ENCODE assay signal across 24 mouse cellular contexts in genomic region chr2:125154294-125154693, GRCm38 (mm10). TPM values are rescaled to one million over a fixed set of nuclear protein-coding genes. Genes with fewer than 3 reads are reported as not detected.
DNase-seq lines count a peak whose midpoint lies in the region; ATAC-seq and TF ChIP-seq lines count a peak whose summit lies in the region.
"Had no signal": no experiment of that assay in that cellular context is flagged by ENCODE, and none has a peak within 500 bp of the region (broad histone marks: within the 10 kb centered on the region; RNA-seq: fewer than 3 reads in every experiment).

No protein-coding gene starts in this region.

- ATAC-seq in kidney, postnatal 0 days (replicated peaks; ENCODE audit: low FRiP score, low read depth) = no peak
- peak; percentile 95 for ATAC-seq in lung, postnatal 0 days
- no peak for ATAC-seq in liver, postnatal 0 days
- no peak for ATAC-seq in hindbrain, postnatal 0 days
- no peak for ATAC-seq in forebrain, embryonic 11.5 days (replicated peaks; ENCODE audit: low FRiP score)
- ATAC-seq: forebrain, embryonic 13.5 days had no signal

- H3K4me2 ChIP-seq in kidney, postnatal 0 days (ENCODE audit: low read length) = no peak overlapping the region
- H3K4me2 ChIP-seq in lung, postnatal 0 days (replicated peaks; ENCODE audit: low read depth, low read length) = peak overlapping the region; percentile 8; the same call in 1 of the 2 replicates
- H3K4me2 ChIP-seq in liver, postnatal 0 days (ENCODE audit: low read depth, low read length) = no peak overlapping the region
- H3K4me2 ChIP-seq in hindbrain, postnatal 0 days (ENCODE audit: low read depth, low read length) = no peak overlapping the region
- no peak overlapping the region for H3K4me2 ChIP-seq in forebrain, embryonic 11.5 days (ENCODE audit: low read depth, low read length, severe bottlenecking)
- H3K4me2 ChIP-seq: embryonic facial prominence, embryonic 13.5 days; forebrain, embryonic 13.5 days; heart, embryonic 13.5 days; hindbrain, embryonic 12.5 days had no signal

- H3K9ac ChIP-seq in kidney, postnatal 0 days (ENCODE audit: low read depth, low read length) = 0 out of 2 replicates have a peak overlapping the region, but pooled peaks have one; percentile 14
- no peak overlapping the region for H3K9ac ChIP-seq in lung, postnatal 0 days (replicated peaks; ENCODE audit: low read depth)
- H3K9ac ChIP-seq in liver, postnatal 0 days (replicated peaks) = no peak overlapping the region
- no peak overlapping the region for H3K9ac ChIP-seq in hindbrain, postnatal 0 days (replicated peaks; ENCODE audit: low read length)
- no peak overlapping the region for H3K9ac ChIP-seq in forebrain, embryonic 11.5 days (ENCODE audit: low read length)
- H3K9ac ChIP-seq: embryonic facial prominence, embryonic 13.5 days; forebrain, embryonic 13.5 days; heart, embryonic 13.5 days; hindbrain, embryonic 12.5 days had no signal

- 84% methylated on average over 9 of the region's 9 CpGs for WGBS in kidney, postnatal 0 days
- 69% methylated on average over 9 of the region's 9 CpGs for WGBS in lung, adult 2 months
- 52% methylated on average over 9 of the region's 9 CpGs for WGBS in lung, postnatal 0 days
- 67% methylated on average over 9 of the region's 9 CpGs for WGBS in liver, postnatal 0 days (ENCODE audit: insufficient replicate concordance)
- WGBS in hindbrain, postnatal 0 days = 84% methylated on average over 9 of the region's 9 CpGs
- WGBS in forebrain, embryonic 11.5 days = 89% methylated on average over 9 of the region's 9 CpGs

- H3K4me1 ChIP-seq in kidney, postnatal 0 days (replicated peaks; ENCODE audit: insufficient read depth, low read length) = no peaks in the 10 kb centered on the region
- H3K4me1 ChIP-seq in lung, adult 2 months (ENCODE audit: control insufficient read depth, insufficient read depth, low read length) = no peaks in the 10 kb centered on the region
- no peaks in the 10 kb centered on the region for H3K4me1 ChIP-seq in lung, postnatal 0 days (ENCODE audit: insufficient read depth, low read depth, low read length)
- no peaks in the 10 kb centered on the region; the same call in 1 of the 2 replicates for H3K4me1 ChIP-seq in liver, postnatal 0 days (ENCODE audit: insufficient read depth)
- H3K4me1 ChIP-seq in hindbrain, postnatal 0 days (ENCODE audit: insufficient read depth, low read length) = no peaks in the 10 kb centered on the region
- H3K4me1 ChIP-seq in forebrain, embryonic 11.5 days (replicated peaks; ENCODE audit: control insufficient read depth, insufficient read depth, low read length) = no peaks in the 10 kb centered on the region
- H3K4me1 ChIP-seq: forebrain, embryonic 13.5 days; heart, embryonic 13.5 days had no signal

- no peaks in the 10 kb centered on the region for H3K27me3 ChIP-seq in kidney, postnatal 0 days (ENCODE audit: insufficient read depth, low read length)
- no peaks in the 10 kb centered on the region for H3K27me3 ChIP-seq in lung, postnatal 0 days (replicated peaks; ENCODE audit: insufficient read depth, low read length)
- no peaks in the 10 kb centered on the region for H3K27me3 ChIP-seq in liver, postnatal 0 days (ENCODE audit: insufficient read depth, low read length)
- no peaks in the 10 kb centered on the region for H3K27me3 ChIP-seq in hindbrain, postnatal 0 days (ENCODE audit: insufficient read depth, low read length)
- H3K27me3 ChIP-seq in forebrain, embryonic 11.5 days (ENCODE audit: control insufficient read depth, insufficient read depth, low read length) = no peaks in the 10 kb centered on the region
- H3K27me3 ChIP-seq: CH12.LX; embryonic facial prominence, embryonic 13.5 days; forebrain, embryonic 13.5 days; heart, embryonic 13.5 days; hindbrain, embryonic 12.5 days had no signal

- DNase-seq in kidney, postnatal 0 days (ENCODE audit: low spot score) = no peak
- no peak for DNase-seq in kidney, postnatal 36 days
- peak; percentile 16 for DNase-seq in lung, adult 2 months
- peak; percentile 89 for DNase-seq in lung, postnatal 0 days (ENCODE audit: low spot score)
- DNase-seq in lung, postnatal 36 days = peak; percentile 55
- no peak for DNase-seq in liver, postnatal 0 days
- DNase-seq in hindbrain, postnatal 0 days (ENCODE audit: low spot score) = no peak
- no peak for DNase-seq in forebrain, embryonic 11.5 days (ENCODE audit: low spot score)
- DNase-seq: adrenal gland, adult 8-10 months; adrenal gland, postnatal 36 days; cerebellum, adult 11 months; cerebellum, adult 9-10 months; cerebellum, postnatal 36 days; gastrocnemius, adult 2 months; gastrocnemius, postnatal 25 days; heart, postnatal 36 days had no signal

- no peak for TF ChIP-seq POLR2A in lung, adult 2 months (IDR thresholded peaks at IDR 0.05; ENCODE audit: borderline replicate concordance, extremely low read depth, low read depth, low read length)

- H3K9me3 ChIP-seq in kidney, postnatal 0 days (replicated peaks; ENCODE audit: low read length) = no peaks in the 10 kb centered on the region
- H3K9me3 ChIP-seq in lung, postnatal 0 days (ENCODE audit: low read length) = no peaks in the 10 kb centered on the region
- H3K9me3 ChIP-seq in liver, postnatal 0 days (ENCODE audit: low read length) = no peaks in the 10 kb centered on the region
- no peaks in the 10 kb centered on the region for H3K9me3 ChIP-seq in hindbrain, postnatal 0 days (ENCODE audit: low read length)
- H3K9me3 ChIP-seq in forebrain, embryonic 11.5 days (ENCODE audit: control insufficient read depth, low read length) = no peaks in the 10 kb centered on the region
- H3K9me3 ChIP-seq: embryonic facial prominence, embryonic 13.5 days; forebrain, embryonic 13.5 days; heart, embryonic 13.5 days; hindbrain, embryonic 12.5 days had no signal

- TF ChIP-seq CTCF in kidney, postnatal 0 days (IDR thresholded peaks at IDR 0.05; ENCODE audit: low read depth) = no peak
- TF ChIP-seq CTCF in lung, adult 2 months (IDR thresholded peaks at IDR 0.05; ENCODE audit: insufficient read depth, low read length) = no peak
- TF ChIP-seq CTCF in lung, postnatal 0 days (IDR thresholded peaks at IDR 0.05) = no peak
- no peak for TF ChIP-seq CTCF in liver, postnatal 0 days (IDR thresholded peaks at IDR 0.05; ENCODE audit: low read depth)
- TF ChIP-seq CTCF in hindbrain, postnatal 0 days (IDR thresholded peaks at IDR 0.05; ENCODE audit: low read depth) = no peak

- H3K4me3 ChIP-seq in kidney, postnatal 0 days (replicated peaks; ENCODE audit: low read depth, low read length) = no peak overlapping the region
- H3K4me3 ChIP-seq in lung, adult 2 months (replicated peaks; ENCODE audit: extremely low read depth, low read depth, low read length) = no peak overlapping the region
- H3K4me3 ChIP-seq in lung, postnatal 0 days (ENCODE audit: low read depth, low read length) = no peak overlapping the region
- no peak overlapping the region for H3K4me3 ChIP-seq in liver, postnatal 0 days (ENCODE audit: low read depth, low read length)
- H3K4me3 ChIP-seq in hindbrain, postnatal 0 days (ENCODE audit: low read length) = no peak overlapping the region
- no peak overlapping the region for H3K4me3 ChIP-seq in forebrain, embryonic 11.5 days (ENCODE audit: low read depth, low read length)
- H3K4me3 ChIP-seq: embryonic facial prominence, embryonic 13.5 days; forebrain, embryonic 13.5 days; gastrocnemius, adult 2 months; heart, embryonic 13.5 days; hindbrain, embryonic 12.5 days had no signal

- no peaks in the 10 kb centered on the region for H3K36me3 ChIP-seq in kidney, postnatal 0 days (ENCODE audit: insufficient read depth, low read length)
- no peaks in the 10 kb centered on the region for H3K36me3 ChIP-seq in lung, postnatal 0 days (ENCODE audit: insufficient read depth, low read length)
- H3K36me3 ChIP-seq in liver, postnatal 0 days (replicated peaks; ENCODE audit: insufficient read depth, low read length) = no peaks in the 10 kb centered on the region
- no peaks in the 10 kb centered on the region for H3K36me3 ChIP-seq in hindbrain, postnatal 0 days (ENCODE audit: insufficient read depth, low read length)
- H3K36me3 ChIP-seq in forebrain, embryonic 11.5 days (ENCODE audit: control insufficient read depth, insufficient read depth, low read length) = no peaks in the 10 kb centered on the region
- H3K36me3 ChIP-seq: embryonic facial prominence, embryonic 13.5 days; heart, embryonic 13.5 days; hindbrain, embryonic 12.5 days had no signal

- H3K27ac ChIP-seq in kidney, postnatal 0 days = 0 out of 2 replicates have a peak overlapping the region, but pooled peaks have one; percentile 5
- peak overlapping the region; percentile 43; the same call in 1 of the 2 replicates for H3K27ac ChIP-seq in lung, postnatal 0 days (ENCODE audit: low read length)
- no peak overlapping the region for H3K27ac ChIP-seq in liver, postnatal 0 days (ENCODE audit: low read depth)
- H3K27ac ChIP-seq in hindbrain, postnatal 0 days = no peak overlapping the region
- no peak overlapping the region for H3K27ac ChIP-seq in forebrain, embryonic 11.5 days (ENCODE audit: low read depth, low read length)
- H3K27ac ChIP-seq: embryonic facial prominence, embryonic 13.5 days; forebrain, embryonic 13.5 days; gastrocnemius, adult 2 months; heart, embryonic 13.5 days; hindbrain, embryonic 12.5 days had no signal

- TF ChIP-seq EP300 in lung, postnatal 0 days (IDR thresholded peaks at IDR 0.05) = peak; percentile 23; the same call in 1 of the 2 replicates
- no peak for TF ChIP-seq EP300 in liver, postnatal 0 days (IDR thresholded peaks at IDR 0.05; ENCODE audit: low read depth)

RNA-seq across cellular contexts. Expression of gene Slc12a1, which starts 2.0 kb away (rescaled TPM):
- 219 and 221 TPM in 2 replicates for polyA plus RNA-seq in kidney, postnatal 0 days (2015; fragmentation: Nextera tagmentation; extraction: Ambion mirVana)
- 0.05 TPM in 1 of 2 replicates, not detected in the other for polyA plus RNA-seq in lung, adult 2 months (2012; rRNA removed)
- polyA plus RNA-seq in lung, postnatal 0 days (2015; fragmentation: Nextera tagmentation; extraction: Ambion mirVana) = 0.06 TPM in 2 replicates
- polyA plus RNA-seq in liver, postnatal 0 days (2015; fragmentation: Nextera tagmentation; extraction: Ambion mirVana) = not detected in 2 replicates
- total RNA-seq in hindbrain, postnatal 0 days (2014; rRNA removed) = 0.29 TPM in 1 of 2 replicates, not detected in the other
- 0.10 and 0.11 TPM in 2 replicates for polyA plus RNA-seq in hindbrain, postnatal 0 days (2015; fragmentation: Nextera tagmentation; extraction: Ambion mirVana)
- polyA plus RNA-seq in forebrain, embryonic 11.5 days (2014; fragmentation: Nextera tagmentation; extraction: Ambion mirVana) = not detected in 2 replicates
- total RNA-seq: adrenal gland, adult 8-10 months; adrenal gland, postnatal 36 days; gastrocnemius, adult 2 months; gastrocnemius, postnatal 25 days; granulocyte monocyte progenitor cell, adult 5-6 weeks; heart, postnatal 36 days had no signal
- polyA plus RNA-seq: forebrain, embryonic 13.5 days; heart, embryonic 13.5 days; heart, postnatal 0 days had no signal

RNA-seq across cellular contexts. Expression of gene Ctxn2, which starts 17.8 kb away (rescaled TPM):
- polyA plus RNA-seq in kidney, postnatal 0 days (2015; fragmentation: Nextera tagmentation; extraction: Ambion mirVana) = not detected in 2 replicates
- polyA plus RNA-seq in lung, adult 2 months (2012; rRNA removed) = not detected in 2 replicates
- polyA plus RNA-seq in lung, postnatal 0 days (2015; fragmentation: Nextera tagmentation; extraction: Ambion mirVana) = not detected in 2 replicates
- polyA plus RNA-seq in liver, postnatal 0 days (2015; fragmentation: Nextera tagmentation; extraction: Ambion mirVana) = not detected in 2 replicates
- total RNA-seq in hindbrain, postnatal 0 days (2014; rRNA removed) = 10.2 and 10.9 TPM in 2 replicates
- polyA plus RNA-seq in hindbrain, postnatal 0 days (2015; fragmentation: Nextera tagmentation; extraction: Ambion mirVana) = 37.6 and 39.4 TPM in 2 replicates
- polyA plus RNA-seq in forebrain, embryonic 11.5 days (2014; fragmentation: Nextera tagmentation; extraction: Ambion mirVana) = not detected in 2 replicates
- total RNA-seq: adrenal gland, postnatal 36 days; CH12.LX; ES-E14; gastrocnemius, adult 2 months; gastrocnemius, postnatal 25 days; granulocyte monocyte progenitor cell, adult 5-6 weeks; heart, postnatal 36 days had no signal
- polyA plus RNA-seq: embryonic facial prominence, embryonic 13.5 days; heart, embryonic 13.5 days; heart, postnatal 0 days had no signal

RNA-seq across cellular contexts. Expression of gene Myef2, which starts 30.8 kb away (rescaled TPM):
- 78.3 and 79.6 TPM in 2 replicates for polyA plus RNA-seq in kidney, postnatal 0 days (2015; fragmentation: Nextera tagmentation; extraction: Ambion mirVana)
- polyA plus RNA-seq in lung, adult 2 months (2012; rRNA removed) = 8.7 and 9.8 TPM in 2 replicates
- polyA plus RNA-seq in lung, postnatal 0 days (2015; fragmentation: Nextera tagmentation; extraction: Ambion mirVana) = 35.9 and 37.0 TPM in 2 replicates
- 10.1 and 10.5 TPM in 2 replicates for polyA plus RNA-seq in liver, postnatal 0 days (2015; fragmentation: Nextera tagmentation; extraction: Ambion mirVana)
- 52.7 and 54.4 TPM in 2 replicates for total RNA-seq in hindbrain, postnatal 0 days (2014; rRNA removed)
- 153 and 161 TPM in 2 replicates for polyA plus RNA-seq in hindbrain, postnatal 0 days (2015; fragmentation: Nextera tagmentation; extraction: Ambion mirVana)
- polyA plus RNA-seq in forebrain, embryonic 11.5 days (2014; fragmentation: Nextera tagmentation; extraction: Ambion mirVana) = 235 and 249 TPM in 2 replicates
- total RNA-seq: CH12.LX had no signal

Comparison
In these comparisons a context has a peak if more than half of its experiments do, and no peak if none do; other contexts are left out.
1. DNase-seq: peak in lung, adult 2 months (single experiment), lung, postnatal 0 days (single experiment) and lung, postnatal 36 days (single experiment); none in kidney, postnatal 0 days (single experiment), kidney, postnatal 36 days (0 of 2), liver, postnatal 0 days (single experiment), hindbrain, postnatal 0 days (single experiment) and forebrain, embryonic 11.5 days (single experiment).
2. H3K27ac ChIP-seq: peak in kidney, postnatal 0 days (single experiment) and lung, postnatal 0 days (single experiment); none in liver, postnatal 0 days (single experiment), hindbrain, postnatal 0 days (single experiment) and forebrain, embryonic 11.5 days (single experiment).
3. RNA of gene Slc12a1, which starts 2.0 kb away (polyA plus RNA-seq): 219 to 221 TPM in kidney, postnatal 0 days; 0.10 to 0.11 TPM in hindbrain, postnatal 0 days, 0.06 TPM in lung, postnatal 0 days, 0.05 TPM in lung, adult 2 months, not detected in liver, postnatal 0 days and not detected in forebrain, embryonic 11.5 days; every median in the first group is over 100 times any median in the second.
4. RNA of gene Ctxn2, which starts 17.8 kb away (polyA plus RNA-seq): 37.6 to 39.4 TPM in hindbrain, postnatal 0 days; not detected in forebrain, embryonic 11.5 days, not detected in kidney, postnatal 0 days, not detected in lung, postnatal 0 days, not detected in lung, adult 2 months and not detected in liver, postnatal 0 days; every median in the first group is over 10 times any median in the second.